Mouse (Mus musculus): ENCODE measurements around the gene F5.
"Not testable (repeated sequence)": the region's sequence is repeated elsewhere in the genome, so short reads cannot be mapped to it uniquely, and the experiment has no call there.

The F5 gene

DNA sequence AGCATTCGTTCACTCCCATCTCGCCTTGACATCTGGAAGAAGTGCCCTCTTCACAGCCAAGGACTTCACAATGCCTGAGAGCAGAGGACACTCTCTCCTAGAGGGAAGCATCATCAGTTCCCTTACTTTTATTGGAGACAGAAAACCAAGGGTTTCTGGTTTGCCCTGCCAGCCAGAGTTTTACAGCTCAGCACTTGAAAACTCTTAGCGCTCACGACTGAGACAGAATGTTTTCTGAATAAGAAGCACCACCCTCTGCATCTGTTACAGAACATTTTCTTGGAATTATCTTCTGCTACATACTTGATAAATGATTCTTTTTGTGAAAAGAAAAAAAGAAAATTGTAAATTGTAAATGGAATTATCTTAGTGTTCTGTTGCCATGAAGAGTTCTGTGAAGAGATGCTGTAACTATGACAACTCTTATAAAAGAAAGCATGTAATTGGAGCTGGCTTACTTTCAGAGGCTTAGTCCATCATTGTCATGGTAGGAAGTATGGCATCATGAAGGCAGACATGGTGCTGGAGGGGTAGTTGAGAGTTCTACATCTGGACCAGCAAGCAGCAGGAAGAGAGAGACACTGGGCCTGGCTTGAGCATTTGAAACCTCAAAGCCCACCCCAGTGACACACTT lies 80.4 kb downstream of the F5 start:
- not testable (repeated sequence) for DNase-seq (ENCODE audit: low read depth, low spot score)

GRCm38 (mm10) chr1:164233447-164233846 lies 81.8 kb downstream of the F5 start:
- DNase-seq (ENCODE audit: low read depth, low spot score) = no peak

DNA sequence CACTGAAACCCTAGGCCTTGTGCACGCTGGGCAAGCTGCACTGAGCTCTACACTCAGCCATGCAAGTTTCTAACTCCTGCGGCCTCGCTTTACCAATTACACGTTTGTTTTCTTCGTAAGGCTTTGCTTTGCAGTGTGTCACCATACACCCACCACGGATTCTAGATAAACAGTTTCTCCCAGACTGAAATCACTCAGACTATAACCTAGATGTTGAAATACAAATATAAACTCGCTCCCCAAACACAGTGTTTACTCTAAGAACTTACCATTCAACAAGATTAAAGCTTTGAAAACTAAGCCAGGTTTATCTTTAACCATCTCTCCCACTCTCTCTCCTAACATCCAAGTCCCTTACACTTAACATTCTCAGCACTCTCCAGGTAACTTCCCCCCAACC lies 83.4 kb downstream of the F5 start:
- no peak for DNase-seq (ENCODE audit: low read depth, low spot score)

DNA sequence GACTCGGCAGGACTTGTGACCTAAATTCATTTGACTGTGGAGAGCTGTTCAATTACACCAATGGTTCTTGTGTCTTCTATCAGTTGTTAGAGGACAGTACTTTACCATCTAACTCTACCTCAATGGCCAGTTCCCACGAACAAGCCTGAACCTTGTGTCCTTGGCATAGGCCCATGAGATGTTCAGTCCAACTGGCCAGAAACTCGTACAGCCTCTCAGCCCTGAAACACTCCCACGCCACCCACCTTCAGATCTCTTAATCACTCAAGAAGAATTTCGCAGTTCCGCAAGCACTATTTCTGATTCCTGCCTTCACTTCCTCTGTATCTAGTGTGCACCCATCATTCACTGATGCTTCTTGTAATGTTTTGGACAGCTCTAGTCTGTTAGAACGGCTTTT lies 84.4 kb downstream of the F5 start:
- no peak for DNase-seq (ENCODE audit: low read depth, low spot score)

DNA sequence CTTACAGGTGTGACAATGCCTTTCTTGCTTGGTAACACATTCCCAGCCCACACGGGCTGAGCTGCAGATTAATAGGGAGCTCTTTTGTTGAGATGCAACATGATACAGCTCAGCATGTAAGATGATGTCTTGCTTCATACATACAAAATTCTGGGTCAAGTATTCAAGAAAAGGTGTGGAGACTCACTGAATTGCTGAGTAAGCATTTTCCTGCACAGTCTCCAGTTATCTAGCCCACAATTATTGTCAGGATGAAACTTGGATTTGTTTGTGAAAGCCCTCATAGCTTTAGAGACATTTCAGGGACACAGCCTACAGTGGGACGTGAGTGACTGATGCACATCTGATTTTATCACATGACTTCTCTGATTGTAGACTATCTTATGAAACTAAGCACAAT lies 89.9 kb downstream of the F5 start:
- no peak for DNase-seq (ENCODE audit: low read depth, low spot score)

- no peak for DNase-seq (ENCODE audit: low read depth, low spot score)
These were observed 91.2 kb downstream of the F5 start for GRCm38 (mm10) chr1:164242809-164243208.

- no peak for DNase-seq (ENCODE audit: low read depth, low spot score)
These were observed 95.8 kb downstream of the F5 start for GRCm38 (mm10) chr1:164247442-164247841.

DNA sequence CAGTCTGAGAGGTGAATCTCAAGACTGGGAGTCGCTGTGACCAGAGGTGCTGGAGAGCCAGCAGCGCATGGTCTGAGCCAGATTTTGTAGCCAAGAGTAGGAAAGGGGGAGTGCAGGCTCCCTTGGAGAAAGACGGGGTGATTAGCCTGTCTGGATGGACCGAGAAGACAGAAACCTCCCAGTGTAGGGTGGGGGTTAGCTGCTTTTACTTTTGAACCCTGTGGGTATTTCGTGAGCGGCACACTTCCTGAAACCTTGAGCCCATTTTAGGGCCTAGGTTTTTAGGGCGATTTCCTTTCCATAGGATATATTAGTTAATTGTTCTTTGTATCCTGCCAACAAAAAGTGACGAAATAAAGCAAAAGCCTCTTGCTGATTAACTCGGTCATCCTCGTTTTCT lies 96.3 kb downstream of the F5 start:
- peak; percentile 2 for DNase-seq (ENCODE audit: low read depth, low spot score)

DNA sequence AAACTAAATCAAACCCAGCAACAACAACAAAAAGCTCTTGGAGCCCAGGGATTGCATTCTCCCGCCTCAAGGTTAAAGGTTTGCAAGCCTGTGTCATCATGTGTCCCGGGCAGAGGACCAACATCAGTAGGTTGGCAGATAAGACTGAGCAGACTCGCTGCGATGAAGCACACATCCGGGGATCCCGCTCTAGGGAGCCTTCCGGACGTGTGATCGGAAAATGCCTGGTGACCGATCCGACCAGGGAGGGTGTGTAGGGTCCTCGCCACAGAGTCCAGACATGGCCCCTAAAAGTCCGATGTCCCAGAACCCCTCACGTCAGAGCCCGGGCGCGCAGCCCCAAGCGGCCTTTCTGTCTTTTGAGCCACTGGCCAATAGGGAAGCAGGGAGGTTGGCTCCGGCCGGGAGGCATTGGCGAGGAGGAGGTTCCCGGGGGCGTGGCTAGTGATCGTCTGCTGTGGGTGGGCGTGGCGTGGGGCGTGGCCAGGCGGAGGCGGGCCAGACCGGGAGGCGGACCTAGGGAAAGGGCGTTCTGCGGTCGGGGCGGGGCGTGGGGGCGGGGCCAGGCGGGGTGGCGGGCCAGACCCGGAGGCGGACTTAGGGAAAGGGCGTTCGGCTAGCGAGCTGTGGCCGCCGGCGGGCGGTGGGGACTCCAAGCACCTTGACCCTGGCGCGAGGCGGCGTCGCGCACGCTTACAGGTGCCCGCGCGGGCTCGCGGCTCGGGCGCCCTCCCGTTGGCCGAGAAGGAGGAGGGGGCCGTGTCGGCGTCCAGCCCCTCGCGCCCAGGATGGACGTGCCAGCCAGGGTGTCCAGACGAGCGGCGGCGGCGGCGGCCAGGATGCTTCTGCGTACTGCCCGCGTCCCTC lies 97.1 kb downstream of the F5 start, which contains the start of gene Slc19a2:
Gene Slc19a2, plus strand, starts transcription at position 582 of the 867 bp plus-strand sequence.
- DNase-seq (ENCODE audit: low read depth, low spot score) = peak; percentile 95

DNA sequence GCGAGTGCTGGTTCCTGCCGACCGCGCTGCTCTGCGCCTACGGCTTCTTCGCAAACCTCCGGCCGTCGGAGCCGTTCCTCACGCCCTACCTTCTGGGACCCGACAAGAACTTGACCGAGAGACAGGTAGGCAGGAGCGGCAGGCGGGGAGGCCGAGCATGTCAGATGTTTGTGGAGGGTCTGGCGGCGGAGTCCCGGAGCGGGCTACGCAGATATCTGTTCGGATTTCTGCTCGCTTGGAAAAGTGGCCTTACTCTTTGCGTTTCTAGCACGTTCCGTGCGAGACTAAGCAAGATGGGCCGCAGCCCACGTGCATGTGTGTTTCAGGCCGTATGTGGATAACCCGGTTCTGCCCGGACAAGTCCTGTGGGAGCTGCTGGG lies 97.7 kb downstream of the F5 start:
- no peak for DNase-seq (ENCODE audit: low read depth, low spot score)

- peak; percentile 44 for DNase-seq (ENCODE audit: low read depth, low spot score)
These were observed 98.9 kb downstream of the F5 start for GRCm38 (mm10) chr1:164250391-164251150.

- no peak for DNase-seq (ENCODE audit: low read depth, low spot score)
These were observed 99.8 kb downstream of the F5 start for GRCm38 (mm10) chr1:164251438-164251837.

DNA sequence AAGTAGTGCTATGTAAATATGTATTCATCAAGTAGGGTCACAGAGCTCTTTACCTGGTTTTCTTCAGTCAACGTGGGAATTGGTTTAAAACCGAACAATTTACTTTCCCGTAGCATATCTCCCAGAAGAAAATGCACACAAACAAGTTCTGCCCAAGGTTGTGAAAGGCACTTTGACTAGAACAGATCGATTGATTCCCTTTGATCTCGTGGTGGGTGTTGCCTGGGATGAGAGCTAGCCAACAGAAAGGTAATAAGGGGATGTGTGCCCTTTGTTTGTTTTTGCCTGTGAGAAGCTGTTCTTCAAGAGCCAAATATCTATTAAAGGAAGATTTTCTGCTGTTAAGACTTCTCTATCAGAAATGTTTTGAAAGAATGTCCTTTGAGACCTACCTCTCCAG lies 100.9 kb downstream of the F5 start:
- DNase-seq (ENCODE audit: low read depth, low spot score) = no peak

GRCm38 (mm10) chr1:164254836-164255235 lies 103.2 kb downstream of the F5 start:
- no peak for DNase-seq (ENCODE audit: low read depth, low spot score)

DNA sequence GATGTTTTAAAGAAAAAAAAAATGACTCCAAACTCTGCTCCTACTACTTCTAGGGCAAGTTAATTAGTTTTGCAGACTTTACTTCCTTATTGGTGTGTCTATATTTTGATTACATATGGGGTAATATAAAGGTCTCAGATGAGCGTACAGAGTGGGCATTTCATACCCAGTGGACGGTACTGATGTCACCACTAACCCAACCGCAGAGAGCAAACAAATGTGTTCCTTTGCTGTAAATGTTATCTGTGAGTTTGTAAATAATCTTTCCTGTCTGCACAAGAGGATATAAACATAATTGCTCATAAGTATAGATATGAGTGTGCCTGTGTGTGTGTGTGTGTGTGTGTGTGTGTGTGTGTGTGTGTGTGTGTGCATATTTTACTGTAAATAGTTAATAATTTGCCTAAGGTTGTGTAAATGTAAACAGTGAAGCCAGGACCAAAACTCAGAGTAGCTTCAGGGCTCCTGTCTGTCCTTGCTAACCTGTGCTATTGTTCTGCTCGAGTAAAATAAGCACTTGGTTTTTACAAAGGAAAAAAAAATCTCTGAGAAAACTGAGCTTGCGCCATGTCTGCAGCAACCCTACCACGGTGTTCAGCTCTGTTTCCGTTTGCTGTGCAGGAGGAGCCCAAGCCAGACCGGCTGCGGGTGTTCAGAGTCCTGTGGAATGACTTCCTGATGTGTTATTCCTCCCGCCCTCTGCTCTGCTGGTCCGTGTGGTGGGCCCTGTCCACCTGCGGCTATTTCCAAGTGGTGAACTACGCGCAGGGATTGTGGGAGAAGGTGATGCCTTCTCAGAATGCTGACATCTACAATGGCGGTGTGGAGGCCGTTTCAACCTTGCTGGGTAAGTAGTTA lies 108.8 kb downstream of the F5 start:
- no peak for DNase-seq (ENCODE audit: low read depth, low spot score)

DNA sequence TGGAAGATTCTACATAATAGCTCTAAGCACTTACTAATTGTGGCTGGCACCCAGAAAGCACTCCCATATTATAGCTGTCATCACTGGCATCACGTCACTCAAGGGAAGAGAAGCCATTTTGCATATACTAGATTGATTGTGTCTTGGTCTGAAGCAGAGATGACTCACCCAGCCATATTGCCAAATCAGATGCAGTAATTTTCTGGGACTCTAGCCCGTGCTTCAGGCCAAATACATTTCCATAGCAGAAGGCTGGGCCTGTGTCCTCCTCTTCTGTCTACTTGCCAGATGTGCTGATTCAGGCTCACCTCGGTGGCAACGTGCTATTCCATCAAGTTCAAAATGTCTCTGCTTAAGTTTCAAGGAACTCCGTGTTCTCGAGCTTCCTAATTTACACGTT lies 109.9 kb downstream of the F5 start:
- DNase-seq (ENCODE audit: low read depth, low spot score) = no peak
